Mouse (Mus musculus) kidney, postnatal 0 days (tissue): Measurements from ENCODE around the gene Zfp740. TPM values are rescaled to one million over a fixed set of nuclear protein-coding genes. Genes with fewer than 3 reads are reported as not detected.
A peak's percentile ranks its signal among the peaks of the same experiment; 100 is the strongest.

Source experiments
- ATAC-seq: fragments of 200-750 bp; cut with Nextera tagmentation; replicated peaks from 2 replicates; pipeline ENCODE4 v1.8.0; 2017; ENCODE audit warnings: low read depth, moderate number of reproducible peaks, moderate TSS enrichment, moderate library complexity; ENCODE audit not compliant: low FRiP score
- DNase-seq: peaks from one replicate; pipeline ENCODE4 v3.0.0-alpha.2; 2016; ENCODE audit warnings: low spot score
- H3K27ac ChIP-seq: fragments of 300-500 bp; sonication (generic); 2 replicates; pipeline ENCODE4 v1.5.1; 2014; ENCODE audit warnings: mild to moderate bottlenecking
- H3K27me3 ChIP-seq: fragments of 300-500 bp; sonication (generic); 2 replicates; pipeline ENCODE4 v1.6.1; 2014; ENCODE audit warnings: low read length, mixed read lengths; ENCODE audit not compliant: insufficient read depth
- H3K36me3 ChIP-seq: fragments of 300-500 bp; sonication (generic); 2 replicates; pipeline ENCODE4 v1.6.1; 2014; ENCODE audit warnings: low read length, mixed read lengths; ENCODE audit not compliant: insufficient read depth
- H3K4me1 ChIP-seq: fragments of 300-500 bp; sonication (generic); replicated peaks from 2 replicates; pipeline ENCODE4 v1.6.1; 2014; ENCODE audit warnings: antibody characterized with exemption, low read length, mixed read lengths; ENCODE audit not compliant: insufficient read depth
- H3K4me2 ChIP-seq: fragments of 300-500 bp; sonication (generic); 2 replicates; pipeline ENCODE4 v1.6.1; 2014; ENCODE audit warnings: mild to moderate bottlenecking, low read length, moderate library complexity, mixed read lengths
- H3K4me3 ChIP-seq: fragments of 300-500 bp; sonication (generic); replicated peaks from 2 replicates; pipeline ENCODE4 v1.5.1; 2014; ENCODE audit warnings: low read depth, low read length
- H3K9ac ChIP-seq: fragments of 300-500 bp; sonication (generic); 2 replicates; pipeline ENCODE4 v1.6.1; 2014; ENCODE audit warnings: low read depth, low read length
- H3K9me3 ChIP-seq: fragments of 300-500 bp; sonication (generic); replicated peaks from 2 replicates; pipeline ENCODE4 v1.6.1; 2016; ENCODE audit warnings: low read length, inconsistent platforms, mixed read lengths
- CTCF ChIP-seq: IDR thresholded peaks from 2 replicates; pipeline ENCODE4 v1.5.1; 2016; ENCODE audit warnings: antibody characterized with exemption, low read depth, mild to moderate bottlenecking, moderate library complexity
- WGBS: fragments of 180-500 bp; shearing (Covaris S2); extraction: QIAGEN DNeasy Blood & Tissue Kit; methylation state at CpG from one replicate; pipeline ENCODE4 v1.1.7; 2014; 5-methylcytosine and 5-hydroxymethylcytosine counted together
- polyA plus RNA-seq: library from polyadenylated mRNA; unstranded; fragments of >200 nt; fragmentation: Nextera tagmentation; extraction: Ambion mirVana; gene quantifications from 2 replicates; pipeline ENCODE4 v1.2.1, GENCODE M21; 2015

Zfp740 gene
- polyA plus RNA-seq, 1 experiment from 2014 or later: 45.4 TPM

GRCm38 (mm10) chr15:102244306-102245191 lies 41.5 kb downstream of the Zfp740 start:
- Histone ChIP-seq H3K27me3 (no peaks in the 10 kb centered on the region), H3K36me3 (no peaks in the 10 kb centered on the region), H3K9ac (peak overlapping the region; percentile 72), H3K4me2 (peak overlapping the region; percentile 88), H3K27ac (peak overlapping the region; percentile 76), H3K4me1 (peaks cover 40% of the 10 kb centered on the region), H3K4me3 (peak overlapping the region; percentile 71), H3K9me3 (no peaks in the 10 kb centered on the region)
- ATAC-seq: no peak
- TF ChIP-seq CTCF: no peak
- DNase-seq: peak; percentile 18
- WGBS: 8% methylated on average over 16 of the region's 19 CpGs

- peaks cover 45% of the 10 kb centered on the region for H3K4me1 ChIP-seq
Measured at GRCm38 (mm10) chr15:102245461-102245881, 42.4 kb downstream of the Zfp740 start.

GRCm38 (mm10) chr15:102245891-102246741 lies 43.1 kb downstream of the Zfp740 start:
- peak; percentile 92 for DNase-seq
- Histone ChIP-seq H3K36me3 (no peaks in the 10 kb centered on the region), H3K27me3 (no peaks in the 10 kb centered on the region), H3K9ac (peak overlapping the region; percentile 72), H3K4me2 (peak overlapping the region; percentile 88), H3K4me1 (peaks cover 45% of the 10 kb centered on the region), H3K4me3 (peak overlapping the region; percentile 71), H3K9me3 (no peaks in the 10 kb centered on the region), H3K27ac (peak overlapping the region; percentile 96)
- TF ChIP-seq CTCF: no peak
- under 1% methylated on average over 42 of the region's 44 CpGs for WGBS
- ATAC-seq: peak; percentile 68

More at GRCm38 (mm10) chr15:102245461-102245881, 42.4 kb downstream of the Zfp740 start:
- no peak for TF ChIP-seq CTCF
- H3K36me3 ChIP-seq: no peaks in the 10 kb centered on the region
- no peaks in the 10 kb centered on the region for H3K9me3 ChIP-seq
- WGBS: 2% methylated on average over 14 of the region's 14 CpGs
- ATAC-seq (no peak), DNase-seq (peak; percentile 7)
- H3K27ac ChIP-seq: peak overlapping the region; percentile 96
- H3K4me3 ChIP-seq: peak overlapping the region; percentile 71
- H3K4me2 ChIP-seq: peak overlapping the region; percentile 88
- no peaks in the 10 kb centered on the region for H3K27me3 ChIP-seq
- H3K9ac ChIP-seq: peak overlapping the region; percentile 72

GRCm38 (mm10) chr15:102246866-102247251 lies 43.8 kb downstream of the Zfp740 start:
- WGBS: under 1% methylated on average over 24 of the region's 35 CpGs
- H3K27me3 ChIP-seq: no peaks in the 10 kb centered on the region
- H3K9me3 ChIP-seq: no peaks in the 10 kb centered on the region
- peak overlapping the region; percentile 71 for H3K4me3 ChIP-seq
- peak overlapping the region; percentile 72 for H3K9ac ChIP-seq
- H3K27ac ChIP-seq: peak overlapping the region; percentile 96
- no peaks in the 10 kb centered on the region for H3K36me3 ChIP-seq
- peaks cover 45% of the 10 kb centered on the region for H3K4me1 ChIP-seq
- no peak for TF ChIP-seq CTCF
- DNase-seq: peak; percentile 98
- ATAC-seq: peak; percentile 80
- peak overlapping the region; percentile 88 for H3K4me2 ChIP-seq

- Histone ChIP-seq H3K9ac (peak overlapping the region; percentile 72), H3K4me3 (peak overlapping the region; percentile 71), H3K4me2 (peak overlapping the region; percentile 88), H3K27ac (peak overlapping the region; percentile 96), H3K4me1 (peaks cover 45% of the 10 kb centered on the region), H3K9me3 (no peaks in the 10 kb centered on the region), H3K36me3 (no peaks in the 10 kb centered on the region), H3K27me3 (no peaks in the 10 kb centered on the region)
- WGBS: 1% methylated on average over 59 of the region's 65 CpGs
- peak; percentile 55 for ATAC-seq
- DNase-seq: peak; percentile 85
- no peak; the same call in 1 of the 2 replicates for TF ChIP-seq CTCF
Measured at GRCm38 (mm10) chr15:102247252-102248130, 44.4 kb downstream of the Zfp740 start.
